Mouse (Mus musculus): ENCODE measurements around the gene Ptpn12.

The Ptpn12 gene

DNA sequence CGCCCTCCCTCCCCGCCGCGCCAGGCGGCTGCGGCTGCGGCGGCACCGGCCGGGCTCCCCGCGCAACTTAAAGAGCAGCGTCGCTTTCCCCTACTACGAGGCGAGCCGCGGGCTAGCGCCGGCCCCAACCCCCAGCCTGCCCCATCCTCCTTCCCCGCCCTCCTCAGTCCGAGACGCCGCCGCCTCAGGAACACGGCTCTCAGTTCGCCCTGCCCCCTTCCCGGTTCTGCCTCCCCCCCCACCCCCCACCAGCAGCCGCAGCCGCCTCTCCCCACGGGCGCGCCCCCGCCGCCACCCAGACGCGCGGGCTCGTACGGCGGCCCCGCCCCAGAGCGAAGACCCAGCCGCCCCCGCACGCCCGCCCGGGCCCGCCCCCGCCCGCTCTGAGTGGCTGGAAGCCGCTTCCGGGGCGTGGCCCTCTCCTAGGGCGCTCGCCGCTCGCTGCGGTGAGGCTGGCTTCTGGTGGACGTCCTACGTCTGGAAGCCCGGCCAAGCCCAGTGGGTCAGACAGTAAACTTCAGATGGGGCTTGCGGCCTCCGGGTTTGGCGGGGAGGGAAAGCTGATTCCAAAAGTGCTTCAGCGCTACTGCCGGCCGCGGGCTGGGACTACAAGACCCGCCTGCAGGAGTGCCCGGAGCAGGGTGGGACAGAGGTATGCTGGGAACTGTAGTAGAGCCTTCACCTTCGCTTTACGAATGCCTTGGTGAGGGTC lies at the start of gene Ptpn12:
Gene Ptpn12 (minus strand): TSS at position 92 of the 712 bp plus-strand sequence.
- peak; percentile 93 to 94 for DNase-seq (ENCODE audit: low spot score in 2 of 2)

DNA sequence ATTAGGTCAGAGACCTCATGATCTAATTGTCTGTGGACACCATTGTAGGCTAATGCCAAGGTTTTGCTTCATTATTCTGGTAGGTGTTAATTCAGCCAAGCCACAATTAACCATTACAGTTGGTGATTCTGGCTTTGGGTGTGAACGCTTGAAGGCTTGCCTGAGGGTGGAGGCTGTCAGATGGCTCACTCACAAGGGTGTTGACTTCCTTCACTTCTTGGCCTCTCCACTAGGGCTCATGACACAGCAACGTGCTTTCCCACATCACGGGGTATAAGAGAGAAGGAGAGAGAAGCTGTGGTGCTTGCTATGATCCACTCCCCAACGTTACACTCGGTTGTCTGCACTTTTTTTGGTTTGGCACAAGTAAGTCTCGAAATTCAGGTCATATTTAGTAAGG lies 35.5 kb upstream of the Ptpn12 start:
- DNase-seq (ENCODE audit: low spot score in 2 of 2) = no peak

DNA sequence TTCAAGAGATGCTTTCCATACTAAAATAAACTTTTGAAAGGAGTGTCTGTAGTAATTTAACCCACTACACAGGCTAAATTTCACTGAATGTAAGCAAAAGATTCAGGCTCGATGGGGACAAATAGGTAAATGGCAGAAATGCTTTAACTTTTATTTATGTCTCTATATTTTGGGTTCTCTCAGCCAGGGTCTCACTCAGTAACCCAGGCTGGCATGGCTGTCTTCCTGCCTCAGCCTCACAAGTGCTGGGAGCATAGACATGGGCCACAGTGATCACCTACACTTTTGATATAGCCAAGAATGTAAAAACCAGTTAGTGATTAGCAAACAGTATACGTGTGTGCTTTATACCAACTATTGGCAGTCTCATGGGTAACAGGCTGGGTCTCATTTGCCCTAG lies 1.5 kb upstream of the Ptpn12 start:
- no peak for DNase-seq (ENCODE audit: low spot score in 2 of 2)

DNA sequence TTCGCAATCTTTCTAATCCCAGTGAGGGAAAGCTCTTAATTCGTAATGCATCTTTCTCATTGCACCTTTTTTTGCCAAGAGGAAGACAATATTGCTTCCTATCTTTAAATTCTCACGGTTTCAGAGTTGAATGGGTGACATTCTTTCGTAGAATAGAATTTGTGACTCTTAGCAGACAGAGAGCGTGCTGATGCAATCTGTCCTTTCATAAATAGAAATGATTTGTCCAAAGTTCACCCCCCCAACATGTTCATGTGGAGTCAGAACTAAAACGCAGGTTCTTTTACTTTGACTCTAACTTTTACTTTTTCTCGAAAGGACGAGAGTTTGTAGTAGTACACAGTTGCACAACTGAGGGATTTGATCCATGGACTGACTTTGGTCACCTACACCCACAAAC lies 884 bp upstream of the Ptpn12 start:
- DNase-seq (ENCODE audit: low spot score in 2 of 2) = no peak

GRCm38 (mm10) chr5:21055071-21055819 lies 466 bp downstream of the Ptpn12 start:
- peak; percentile 35 to 59 for DNase-seq (ENCODE audit: low spot score in 2 of 2)

DNA sequence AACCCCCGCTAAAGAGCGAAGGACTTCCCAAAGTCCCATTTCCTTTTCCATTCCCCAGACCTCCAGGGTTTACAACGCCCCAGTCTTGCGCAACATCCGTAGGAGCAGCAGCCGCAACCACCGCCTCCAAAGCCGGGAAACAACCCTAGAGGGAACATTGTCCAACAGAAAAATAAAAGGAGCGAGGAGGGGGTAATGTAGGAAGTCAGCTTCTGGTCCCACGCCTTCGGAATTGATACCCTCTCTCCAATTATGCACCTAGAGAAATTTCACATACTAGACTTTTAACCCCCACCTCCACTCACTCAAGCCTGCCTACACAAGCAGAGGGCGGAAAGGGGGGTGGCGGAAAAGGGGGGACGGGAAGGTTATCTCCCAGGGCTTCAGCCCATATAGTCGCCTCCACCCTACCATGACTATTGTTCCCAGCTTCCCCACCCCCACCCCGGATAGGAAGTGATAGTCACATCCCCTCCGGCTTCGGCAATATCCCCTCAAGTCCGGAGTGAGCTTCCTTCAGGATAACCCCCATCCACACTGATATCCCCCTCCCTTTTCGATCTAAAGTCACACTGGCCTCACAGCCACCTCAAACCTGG lies 1.1 kb downstream of the Ptpn12 start:
- DNase-seq (ENCODE audit: low spot score in 2 of 2) = peak in 1 of 2 experiments; percentile 44

GRCm38 (mm10) chr5:21053571-21054307 lies 2.0 kb downstream of the Ptpn12 start:
- no peak for DNase-seq (ENCODE audit: low spot score in 2 of 2)

- DNase-seq (ENCODE audit: low spot score in 2 of 2) = no peak
Measured at GRCm38 (mm10) chr5:21052521-21052920, 3.2 kb downstream of the Ptpn12 start.

- no peak for DNase-seq (ENCODE audit: low spot score in 2 of 2)
Measured at GRCm38 (mm10) chr5:21050770-21051122, 5.0 kb downstream of the Ptpn12 start.

DNA sequence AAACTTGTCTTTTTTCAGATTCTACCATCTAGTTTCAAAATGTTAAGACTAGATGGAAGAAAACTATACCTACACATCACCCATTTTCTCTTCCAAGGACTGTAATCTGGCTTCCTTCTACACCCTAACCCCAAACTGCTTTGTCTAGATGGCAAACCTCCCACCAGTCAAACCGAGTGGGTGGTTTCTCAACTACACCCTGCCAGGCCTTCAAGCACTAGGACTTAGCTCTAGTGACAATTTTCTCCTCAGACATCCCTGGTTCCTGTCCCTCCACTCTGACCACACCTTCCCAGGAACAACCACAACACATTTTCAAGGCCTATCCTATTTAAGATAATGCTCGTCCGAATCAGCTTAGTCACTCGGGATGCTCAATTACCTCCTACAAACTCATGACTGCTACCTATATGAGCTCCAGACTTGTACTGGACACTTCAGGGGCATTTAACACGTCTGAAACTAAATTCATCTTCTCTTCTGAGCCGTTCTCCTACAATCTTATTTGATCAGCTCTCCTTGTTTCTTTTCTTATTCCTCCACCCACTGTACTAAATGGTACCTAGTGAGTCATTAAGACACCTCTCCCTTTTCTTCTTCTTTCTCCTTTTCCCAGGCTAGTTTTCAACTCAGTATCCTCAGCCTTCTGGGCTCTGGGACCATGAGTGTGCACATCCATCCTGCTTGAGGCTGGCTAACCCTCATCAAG lies 5.5 kb downstream of the Ptpn12 start:
- no peak for DNase-seq (ENCODE audit: low spot score in 2 of 2)

GRCm38 (mm10) chr5:21049006-21049405 lies 6.7 kb downstream of the Ptpn12 start:
- no peak for DNase-seq (ENCODE audit: low spot score in 2 of 2)

DNA sequence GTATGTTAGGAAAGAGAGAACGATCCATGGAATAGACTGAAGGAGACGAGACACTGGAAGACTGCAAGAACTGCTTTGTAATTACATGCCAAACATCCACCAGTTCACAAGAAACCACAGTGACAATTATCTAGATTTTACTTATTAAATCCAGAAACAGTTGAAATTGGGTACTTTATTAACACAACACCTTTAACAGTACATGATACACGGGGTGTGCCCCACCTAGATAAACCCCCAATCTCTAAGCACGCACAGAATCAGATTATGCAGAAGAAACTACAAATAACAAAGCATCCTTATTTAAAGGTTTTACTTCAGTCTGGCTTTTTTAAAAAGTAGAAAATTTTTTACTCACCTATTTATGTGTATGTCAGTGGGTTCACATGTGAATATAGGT lies 8.6 kb downstream of the Ptpn12 start:
- no peak for DNase-seq (ENCODE audit: low spot score in 2 of 2)

DNA sequence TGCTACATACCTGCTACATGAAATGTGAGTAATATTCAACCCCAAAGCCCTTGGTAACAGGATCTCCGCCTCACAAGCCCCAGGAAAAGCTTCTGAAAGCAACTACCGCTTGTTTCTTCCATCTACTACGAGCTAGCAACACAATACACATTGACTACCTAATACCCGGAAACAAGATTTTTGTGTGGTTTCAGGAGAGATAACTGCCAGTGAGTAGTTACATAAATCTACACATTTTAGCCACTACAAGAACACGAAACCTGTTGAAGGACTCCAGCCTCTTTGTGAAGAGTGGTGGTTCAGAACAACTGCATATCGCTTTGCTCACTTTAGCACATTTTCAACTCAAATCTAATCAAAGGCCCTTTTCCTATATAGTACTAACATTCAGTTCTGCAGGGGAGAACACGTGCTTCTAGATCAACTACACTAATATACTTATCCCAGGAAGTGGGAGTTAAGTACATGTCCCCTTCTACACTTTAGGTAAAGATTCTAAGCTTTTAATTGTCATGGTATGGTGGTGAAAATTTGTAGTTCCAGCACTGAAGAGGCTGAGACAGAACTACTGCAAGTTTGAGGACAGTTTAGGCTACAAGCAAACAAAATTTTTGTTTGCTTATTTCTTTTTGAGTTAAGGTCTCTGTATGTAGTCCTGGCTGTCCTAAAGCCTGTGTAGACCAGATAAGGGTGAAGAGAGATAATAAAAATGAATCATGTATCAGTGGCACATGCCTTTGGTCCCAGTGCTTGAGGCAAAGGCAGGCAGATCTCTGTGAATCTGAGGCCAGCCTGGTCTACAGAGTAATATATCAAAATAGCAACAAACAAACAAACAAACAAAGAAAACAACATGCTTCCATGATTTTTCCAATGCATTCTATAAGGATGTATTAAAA lies 9.3 kb downstream of the Ptpn12 start:
- no peak for DNase-seq (ENCODE audit: low spot score in 2 of 2)

- no peak for DNase-seq (ENCODE audit: low spot score in 2 of 2)
Measured at GRCm38 (mm10) chr5:21045462-21045861, 10.2 kb downstream of the Ptpn12 start.

DNA sequence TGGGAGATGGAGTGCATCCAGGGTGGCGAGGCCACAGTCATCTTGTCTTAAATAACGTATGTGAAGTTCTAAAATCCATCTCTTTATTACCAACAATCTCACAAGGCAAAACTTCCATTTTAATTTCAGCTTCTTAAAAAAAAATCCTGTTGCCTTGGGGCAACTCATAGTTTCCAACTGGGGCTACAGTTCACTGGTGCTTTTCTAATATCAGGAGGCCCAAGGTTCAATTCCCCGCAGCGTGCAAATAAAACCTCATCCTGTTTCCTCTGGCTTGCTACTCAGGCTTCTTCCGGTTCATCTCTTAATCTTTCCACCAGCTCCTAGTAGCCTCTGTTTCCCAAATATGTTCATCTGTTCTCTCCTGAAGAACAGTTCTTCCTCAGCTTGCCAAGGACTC lies 17.6 kb downstream of the Ptpn12 start:
- no peak for DNase-seq (ENCODE audit: low spot score in 2 of 2)

DNA sequence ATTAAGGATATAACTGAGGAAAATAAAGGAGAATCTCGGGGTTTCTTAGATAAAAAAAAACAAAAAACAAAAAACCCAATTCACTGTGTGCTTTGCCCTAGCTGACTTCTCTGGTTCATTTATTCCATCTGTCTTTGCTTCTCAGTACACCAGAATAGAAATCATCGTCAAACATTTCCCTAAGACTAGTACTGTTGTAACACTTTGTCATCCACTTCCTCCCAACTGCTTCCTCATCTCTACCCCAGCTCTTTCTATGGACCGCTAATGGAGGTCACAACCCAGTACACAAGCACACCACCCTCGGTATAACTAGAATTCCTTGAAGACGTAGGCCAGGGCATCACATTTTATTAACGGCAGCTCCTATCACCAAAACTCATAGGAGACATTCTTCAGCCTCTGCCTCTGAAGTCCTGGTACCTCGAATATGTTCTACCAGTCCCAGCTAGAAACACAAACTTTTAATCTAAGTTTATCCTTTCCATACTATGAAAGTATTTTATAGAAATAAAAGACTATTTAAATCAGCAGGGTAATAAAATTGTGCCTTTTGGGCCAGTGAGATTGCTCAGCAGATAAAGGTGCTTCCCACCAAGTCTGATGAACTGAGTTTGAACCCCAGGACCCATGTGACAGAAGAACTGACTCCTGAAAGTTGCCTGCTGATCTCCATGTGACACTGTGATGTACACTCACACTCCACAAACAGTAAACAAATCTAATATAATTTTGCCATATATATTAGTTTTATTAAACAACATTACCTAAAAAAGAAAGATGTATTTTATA lies 19.8 kb downstream of the Ptpn12 start:
- DNase-seq (ENCODE audit: low spot score in 2 of 2) = no peak

- peak in 1 of 2 experiments; percentile 32 for DNase-seq (ENCODE audit: low spot score in 2 of 2)
Measured at GRCm38 (mm10) chr5:21034388-21034966, 21.2 kb downstream of the Ptpn12 start.

- DNase-seq (ENCODE audit: low spot score in 2 of 2) = no peak
Measured at GRCm38 (mm10) chr5:21033382-21034056, 22.2 kb downstream of the Ptpn12 start.

- no peak for DNase-seq (ENCODE audit: low spot score in 2 of 2)
Measured at GRCm38 (mm10) chr5:21032626-21033025, 23.1 kb downstream of the Ptpn12 start.
